Mouse (Mus musculus): ENCODE results near the gene Usp38. TPM values are rescaled to one million over a fixed set of nuclear protein-coding genes. Genes with fewer than 3 reads are reported as not detected.
A peak's percentile ranks its signal among the peaks of the same experiment; 100 is the strongest.

Usp38 gene
- polyA plus RNA-seq, 1 experiment from 2014 or later = 28.2 TPM

DNA sequence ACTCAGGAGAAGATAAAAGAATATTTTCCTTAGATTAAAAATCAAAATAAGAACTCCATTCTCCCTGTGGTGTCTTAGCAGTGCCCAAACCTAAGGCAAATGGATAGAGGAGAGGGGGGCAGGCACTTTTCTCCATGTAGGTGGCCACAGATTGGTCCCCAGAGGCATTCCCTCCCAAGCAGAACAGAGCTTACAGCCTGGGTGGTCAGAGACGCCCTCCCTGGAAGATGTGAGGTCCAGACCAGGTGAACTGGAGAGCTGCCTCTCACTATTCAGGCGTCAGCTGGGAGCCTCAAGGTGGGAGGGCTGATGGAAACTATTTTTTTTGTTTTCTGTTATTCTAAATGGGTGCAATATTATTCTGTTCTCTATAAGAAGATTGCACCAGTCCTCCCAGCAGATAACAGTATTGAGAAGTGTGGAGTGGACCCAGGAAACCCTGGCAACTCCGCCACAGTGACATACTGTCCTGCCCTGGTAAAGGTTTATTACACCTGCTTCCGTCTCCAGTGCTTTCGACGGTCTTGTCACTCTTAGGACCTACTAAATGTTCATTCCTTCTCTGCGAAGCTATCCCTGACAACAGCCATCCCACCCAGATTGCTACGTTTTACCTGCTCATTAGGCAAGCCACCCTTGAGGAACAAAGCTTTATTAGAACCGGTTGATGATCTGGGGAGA lies 55.0 kb downstream of the Usp38 start:
- Histone ChIP-seq H3K4me1 (no peaks in the 10 kb centered on the region), H3K9ac (no peak overlapping the region), H3K27me3 (no peaks in the 10 kb centered on the region), H3K4me2 (replicated peaks) (no peak overlapping the region), H3K27ac (no peak overlapping the region), H3K4me3 (no peak overlapping the region), H3K36me3 (no peaks in the 10 kb centered on the region), H3K9me3 (replicated peaks) (peaks cover 8% of the 10 kb centered on the region; the same call in 1 of the 2 replicates)
- WGBS = 85% methylated on average over 9 of the region's 9 CpGs
- ATAC-seq (ENCODE audit: low FRiP score) = no peak

DNA sequence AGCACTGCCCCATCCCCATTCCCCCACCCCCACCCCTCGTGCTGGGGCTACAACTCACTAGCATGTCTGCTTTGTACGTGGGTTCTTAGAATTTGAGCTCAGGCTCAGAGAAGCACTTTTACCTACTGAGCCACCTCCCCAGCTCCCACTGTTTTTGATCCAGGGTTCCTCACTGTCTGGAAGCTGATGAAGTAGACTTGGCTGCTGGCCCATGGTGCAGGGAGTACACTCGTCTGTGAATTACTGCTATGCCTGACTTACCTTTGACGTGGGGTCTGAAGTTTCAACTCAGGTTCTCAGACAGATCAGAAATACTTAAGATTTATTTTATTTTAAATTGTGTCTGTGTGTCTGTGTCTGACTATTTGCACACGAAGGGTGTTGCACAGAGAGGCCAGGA lies 57.0 kb downstream of the Usp38 start:
- Histone ChIP-seq H3K4me1 (no peaks in the 10 kb centered on the region), H3K36me3 (no peaks in the 10 kb centered on the region), H3K9ac (no peak overlapping the region), H3K9me3 (replicated peaks) (peaks cover 8% of the 10 kb centered on the region; the same call in 1 of the 2 replicates), H3K4me3 (no peak overlapping the region), H3K27ac (no peak overlapping the region), H3K27me3 (no peaks in the 10 kb centered on the region), H3K4me2 (replicated peaks) (no peak overlapping the region)
- ATAC-seq (ENCODE audit: low FRiP score) = no peak
- 76% methylated on average over 5 of the region's 5 CpGs for WGBS

DNA sequence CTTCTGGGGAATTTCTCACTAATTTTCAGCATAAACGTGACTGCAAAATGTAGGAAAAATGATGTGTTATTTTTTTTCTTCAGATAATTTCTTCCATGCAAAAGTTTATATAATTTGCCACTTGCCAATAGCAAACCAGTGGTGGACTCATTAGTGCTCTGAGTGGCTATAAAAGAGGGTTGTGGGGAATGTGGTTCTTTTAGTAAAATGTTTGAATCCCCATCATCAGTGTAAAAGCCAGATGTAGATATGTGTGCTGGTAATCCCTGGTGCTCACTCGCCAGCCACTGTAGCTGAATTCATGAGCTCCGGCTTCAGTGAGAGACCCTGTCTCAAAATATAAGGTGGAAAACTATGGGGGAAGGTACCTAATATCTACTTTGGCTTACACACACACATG lies 61.8 kb downstream of the Usp38 start:
- no peak overlapping the region for H3K9ac ChIP-seq
- no peak for ATAC-seq (ENCODE audit: low FRiP score)
- no peak overlapping the region for H3K4me3 ChIP-seq
- no peak overlapping the region for H3K4me2 ChIP-seq (replicated peaks)
- WGBS = 83% methylated on average over 3 of the region's 3 CpGs
- H3K9me3 ChIP-seq (replicated peaks) = peaks cover 8% of the 10 kb centered on the region; the same call in 1 of the 2 replicates
- H3K27me3 ChIP-seq = no peaks in the 10 kb centered on the region
- H3K4me1 ChIP-seq = peaks cover 7% of the 10 kb centered on the region; the same call in 1 of the 2 replicates
- no peaks in the 10 kb centered on the region for H3K36me3 ChIP-seq
- H3K27ac ChIP-seq = no peak overlapping the region

DNA sequence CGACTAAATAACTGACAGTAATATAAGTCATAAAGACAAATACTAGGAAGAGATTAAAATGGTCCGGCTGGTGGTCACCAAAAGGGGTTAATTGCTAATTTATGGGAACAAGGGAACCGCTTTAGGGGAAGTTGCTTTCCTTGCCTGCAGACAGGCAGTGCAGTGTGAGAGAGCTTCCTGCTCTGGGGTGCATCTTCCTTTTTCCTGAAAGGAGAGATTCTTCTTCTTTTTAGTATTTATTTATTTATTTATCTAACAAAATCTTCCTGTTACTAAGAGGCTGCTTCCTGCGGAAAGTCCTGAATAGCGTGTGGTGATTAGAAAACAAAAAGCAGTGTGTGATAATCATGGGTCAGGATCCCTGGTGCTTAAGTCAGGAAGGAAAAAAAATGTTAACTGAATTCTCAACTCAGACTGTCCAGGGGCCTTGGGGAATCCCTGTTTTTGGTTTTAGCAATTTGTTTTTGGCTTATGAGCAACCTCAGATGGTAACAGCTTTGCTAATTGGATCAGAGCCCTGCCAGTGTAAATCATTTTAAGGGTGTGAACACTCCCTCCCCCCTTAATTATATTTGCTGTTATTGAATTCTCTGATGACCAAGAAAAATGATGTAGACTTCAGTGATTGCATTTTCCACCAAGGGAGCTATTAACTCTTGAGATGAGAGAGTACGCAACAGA lies 62.4 kb downstream of the Usp38 start:
- Histone ChIP-seq H3K9ac (no peak overlapping the region), H3K9me3 (replicated peaks) (peaks cover 8% of the 10 kb centered on the region; the same call in 1 of the 2 replicates), H3K27ac (no peak overlapping the region), H3K4me1 (peaks cover 7% of the 10 kb centered on the region; the same call in 1 of the 2 replicates), H3K36me3 (no peaks in the 10 kb centered on the region), H3K4me3 (no peak overlapping the region), H3K4me2 (replicated peaks) (no peak overlapping the region), H3K27me3 (no peaks in the 10 kb centered on the region)
- WGBS = 53% methylated on average over 6 of the region's 6 CpGs
- ATAC-seq (ENCODE audit: low FRiP score) = peak; percentile 40; the same call in 1 of the 2 replicates

DNA sequence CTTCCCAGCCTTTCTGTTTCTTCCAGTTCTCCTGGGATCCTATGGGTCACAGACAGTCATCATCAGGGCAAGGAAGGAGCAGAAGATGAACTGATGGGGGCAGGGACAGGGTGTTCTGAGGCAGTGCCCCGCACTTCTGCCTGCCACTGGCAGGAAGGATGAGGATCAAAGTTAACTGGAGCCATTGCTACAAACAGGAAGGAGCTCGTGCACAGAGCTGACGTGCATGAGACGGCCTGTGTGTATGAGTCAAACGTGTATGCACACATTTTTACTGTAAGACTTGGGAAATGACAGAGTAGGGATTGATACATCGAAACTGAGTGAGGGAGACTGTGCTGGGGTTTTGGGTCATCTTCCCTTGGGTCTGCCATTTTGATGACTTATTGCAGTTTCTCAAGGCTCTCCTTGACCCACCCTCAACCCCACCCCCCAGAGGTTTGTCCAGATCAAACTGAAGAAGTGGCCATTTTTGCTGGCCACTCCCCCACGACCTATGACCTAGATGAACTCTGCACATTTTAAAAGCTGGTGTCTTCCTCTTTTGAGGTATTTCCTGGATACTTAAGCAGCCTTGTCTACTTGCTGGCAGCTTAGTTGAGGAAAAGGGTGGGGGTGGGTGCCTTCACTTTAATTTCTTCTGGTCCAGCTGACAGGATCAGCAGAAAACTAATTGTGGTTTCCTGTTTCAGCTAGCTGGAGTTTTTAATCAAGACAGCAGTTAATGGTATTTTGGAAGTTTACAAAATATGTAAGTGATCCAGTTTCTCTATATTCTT lies 66.1 kb downstream of the Usp38 start:
- Histone ChIP-seq H3K9me3 (replicated peaks) (no peaks in the 10 kb centered on the region), H3K4me1 (peaks cover 7% of the 10 kb centered on the region; the same call in 1 of the 2 replicates)
- WGBS = 77% methylated on average over 7 of the region's 7 CpGs

DNA sequence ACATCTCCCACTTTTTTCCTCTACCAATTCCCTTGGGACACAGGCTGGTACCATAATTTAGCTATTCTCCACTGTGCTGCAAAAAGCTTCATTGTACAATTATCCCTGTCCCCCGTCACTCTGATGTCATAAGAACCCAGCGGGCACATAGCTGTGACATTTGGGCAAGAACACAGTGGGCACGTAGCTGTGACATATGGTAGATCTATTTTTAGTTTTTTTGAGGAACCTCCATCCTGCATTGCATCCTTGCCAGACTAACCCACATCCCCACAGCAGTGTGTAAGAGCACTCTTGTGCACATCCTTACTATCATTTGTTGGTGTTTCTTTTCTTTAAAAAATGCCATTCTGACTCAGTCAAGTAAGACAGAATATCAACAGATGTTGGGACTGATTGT lies 71.0 kb downstream of the Usp38 start:
- 92% methylated on average over 3 of the region's 3 CpGs for WGBS
- Histone ChIP-seq H3K36me3 (no peaks in the 10 kb centered on the region), H3K27me3 (no peaks in the 10 kb centered on the region), H3K4me3 (no peak overlapping the region), H3K4me1 (no peaks in the 10 kb centered on the region), H3K9me3 (replicated peaks) (no peaks in the 10 kb centered on the region), H3K9ac (no peak overlapping the region), H3K4me2 (replicated peaks) (no peak overlapping the region), H3K27ac (no peak overlapping the region)
- ATAC-seq (ENCODE audit: low FRiP score) = no peak

More for the DNA sequence above, 66.1 kb downstream of the Usp38 start:
- no peak overlapping the region for H3K4me3 ChIP-seq
- no peak overlapping the region for H3K9ac ChIP-seq
- no peaks in the 10 kb centered on the region for H3K27me3 ChIP-seq
- no peak for ATAC-seq (ENCODE audit: low FRiP score)
- no peaks in the 10 kb centered on the region for H3K36me3 ChIP-seq
- H3K4me2 ChIP-seq (replicated peaks) = no peak overlapping the region
- H3K27ac ChIP-seq = no peak overlapping the region

DNA sequence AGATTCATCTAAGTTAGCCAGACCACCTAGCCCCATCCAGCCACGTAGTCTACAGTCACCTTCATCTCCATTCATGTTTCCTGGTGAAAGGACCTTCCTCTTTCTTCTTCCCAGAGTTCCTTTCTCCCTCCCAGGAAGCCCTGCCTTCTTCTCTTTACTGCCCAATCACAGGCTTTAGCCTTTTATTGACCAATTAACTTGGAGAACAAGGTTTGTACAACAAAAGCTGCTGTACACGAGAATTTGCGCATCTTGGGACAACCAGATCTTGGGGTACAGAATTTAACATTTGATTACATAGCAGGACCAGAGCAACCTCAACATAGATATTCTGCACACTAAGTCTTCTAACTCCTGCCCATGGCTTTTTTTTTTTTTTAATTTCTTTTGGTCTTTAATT lies 73.1 kb downstream of the Usp38 start:
- H3K9ac ChIP-seq = no peak overlapping the region
- WGBS = 91% methylated on average over 3 of the region's 3 CpGs
- no peaks in the 10 kb centered on the region for H3K36me3 ChIP-seq
- no peak for ATAC-seq (ENCODE audit: low FRiP score)
- H3K27me3 ChIP-seq = no peaks in the 10 kb centered on the region
- no peaks in the 10 kb centered on the region for H3K4me1 ChIP-seq
- no peak overlapping the region for H3K4me3 ChIP-seq
- H3K27ac ChIP-seq = no peak overlapping the region
- no peak overlapping the region for H3K4me2 ChIP-seq (replicated peaks)
- H3K9me3 ChIP-seq (replicated peaks) = no peaks in the 10 kb centered on the region

DNA sequence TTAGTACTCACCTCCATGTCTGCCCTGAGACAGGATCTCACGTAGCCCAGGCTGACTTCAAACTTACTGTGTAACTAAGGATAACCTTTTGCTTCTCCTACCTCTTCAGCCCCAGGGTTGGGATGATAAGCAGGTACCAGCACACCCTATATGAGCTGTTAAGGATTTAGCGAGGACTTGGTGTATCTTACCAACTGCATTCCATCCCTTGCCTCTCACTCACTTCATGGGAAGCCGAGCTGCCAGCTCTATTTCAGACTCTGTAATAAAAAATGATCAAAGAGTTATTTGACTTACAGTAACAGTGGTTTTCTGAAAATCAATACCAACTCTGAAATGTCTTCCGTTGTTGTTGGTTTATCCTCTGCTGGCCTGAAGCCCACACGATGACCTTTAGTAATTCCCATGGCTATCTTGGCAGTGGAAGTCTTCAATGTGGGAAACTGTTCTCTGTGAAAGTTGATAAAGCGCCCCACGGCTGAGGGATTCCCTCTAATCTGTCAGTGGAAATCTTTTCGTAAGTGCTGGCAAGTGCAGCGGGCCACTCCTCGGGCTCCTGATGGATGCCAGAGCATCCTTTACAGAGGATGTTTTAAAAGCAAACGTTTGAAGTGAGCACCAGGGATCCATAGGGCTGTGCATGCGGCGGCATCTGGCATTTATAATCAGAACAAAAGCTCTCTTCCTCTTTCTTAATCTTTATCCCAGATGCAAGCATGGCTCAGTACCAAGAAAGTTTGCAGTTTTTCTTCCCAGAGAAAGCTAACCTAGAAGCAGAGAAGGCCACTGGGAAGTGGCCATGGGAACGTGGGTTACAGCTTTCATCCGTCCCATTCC lies 76.7 kb downstream of the Usp38 start:
- 66% methylated on average over 15 of the region's 15 CpGs for WGBS
- no peaks in the 10 kb centered on the region for H3K27me3 ChIP-seq
- no peak overlapping the region for H3K27ac ChIP-seq
- no peaks in the 10 kb centered on the region for H3K36me3 ChIP-seq
- no peak for ATAC-seq (ENCODE audit: low FRiP score)
- H3K4me3 ChIP-seq = no peak overlapping the region
- H3K9me3 ChIP-seq (replicated peaks) = no peaks in the 10 kb centered on the region
- no peak overlapping the region for H3K9ac ChIP-seq
- H3K4me1 ChIP-seq = no peaks in the 10 kb centered on the region
- no peak overlapping the region for H3K4me2 ChIP-seq (replicated peaks)

Other genes with a start within 250 kb of the Usp38 start
- gene Gab1, start 134.4 kb downstream of the Usp38 start, polyA plus RNA-seq (2016; fragmentation: Nextera tagmentation; extraction: Ambion mirVana) = 21.3 and 23.2 TPM in 2 replicates

All from hindbrain, embryonic 12.5 days (tissue).